In the genomic region with DNA sequence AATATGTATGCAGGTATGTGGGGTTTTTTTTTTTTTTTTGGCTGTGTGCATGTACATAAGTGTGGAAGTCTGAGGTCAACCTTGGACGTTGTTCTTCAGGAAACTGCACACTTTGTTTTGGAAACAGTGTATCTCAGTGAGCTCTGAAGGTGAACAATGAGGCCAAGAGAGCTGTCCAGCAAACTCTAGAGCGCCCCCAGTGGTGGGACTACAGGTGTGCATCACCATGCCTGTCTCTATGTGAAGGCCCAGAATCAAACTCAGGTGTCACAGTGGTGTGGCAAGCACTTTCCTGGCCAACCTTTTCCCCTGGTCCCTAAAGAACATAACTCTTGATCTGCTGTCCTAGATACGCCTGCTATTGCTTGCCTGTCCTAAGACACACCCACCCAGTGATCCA, we compare ENCODE assay signal across 9 mouse cellular contexts. TPM values are rescaled to one million over a fixed set of nuclear protein-coding genes. Genes with fewer than 3 reads are reported as not detected.
DNase-seq lines count a peak whose midpoint lies in the region; ATAC-seq lines count a peak whose summit lies in the region.
"Had no signal": no experiment of that assay in that cellular context is flagged by ENCODE, and none has a peak within 500 bp of the region (broad histone marks: within the 10 kb centered on the region; RNA-seq: fewer than 3 reads in every experiment).

No protein-coding gene starts in this region.

- no peak overlapping the region for H3K27ac ChIP-seq in hindbrain, embryonic 10.5 days
- H3K27ac ChIP-seq in hindbrain, embryonic 16.5 days (ENCODE audit: low read depth, low read length) = no peak overlapping the region
- no peak overlapping the region for H3K27ac ChIP-seq in embryonic facial prominence, embryonic 11.5 days (replicated peaks; ENCODE audit: low read depth, low read length)
- H3K27ac ChIP-seq: heart, embryonic 13.5 days had no signal

- ATAC-seq in hindbrain, embryonic 16.5 days = no peak
- ATAC-seq in embryonic facial prominence, embryonic 11.5 days (replicated peaks; ENCODE audit: insufficient number of reproducible peaks, low FRiP score, low TSS enrichment, low read depth) = no peak

- H3K9me3 ChIP-seq in hindbrain, embryonic 10.5 days = no peaks in the 10 kb centered on the region
- no peaks in the 10 kb centered on the region for H3K9me3 ChIP-seq in hindbrain, embryonic 16.5 days (ENCODE audit: control insufficient read depth, low read length)
- H3K9me3 ChIP-seq in embryonic facial prominence, embryonic 11.5 days (replicated peaks; ENCODE audit: control insufficient read depth, low read length) = no peaks in the 10 kb centered on the region
- H3K9me3 ChIP-seq: heart, embryonic 13.5 days had no signal

- peak; percentile 13 for DNase-seq in hindbrain, embryonic 10.5 days (ENCODE audit: low spot score)
- peak; percentile 15 for DNase-seq in urinary bladder, postnatal 14 days (ENCODE audit: low spot score)
- DNase-seq in urinary bladder, postnatal 4 days (ENCODE audit: low spot score in 2 of 2) = no peak
- peak; percentile 29 for DNase-seq in embryonic facial prominence, embryonic 11.5 days (ENCODE audit: low spot score)
- peak; percentile 61 for DNase-seq in thymus, postnatal 4 days
- no peak for DNase-seq in right cerebral cortex, adult 18-20 months
- no peak for DNase-seq in spleen, postnatal 36 days (ENCODE audit: low spot score in 2 of 2)

- H3K4me2 ChIP-seq in hindbrain, embryonic 16.5 days (ENCODE audit: low read length) = no peak overlapping the region
- no peak overlapping the region for H3K4me2 ChIP-seq in embryonic facial prominence, embryonic 11.5 days (ENCODE audit: low read depth, low read length)
- H3K4me2 ChIP-seq: heart, embryonic 13.5 days had no signal

- no peaks in the 10 kb centered on the region for H3K4me1 ChIP-seq in hindbrain, embryonic 10.5 days (replicated peaks)
- no peaks in the 10 kb centered on the region for H3K4me1 ChIP-seq in hindbrain, embryonic 16.5 days (ENCODE audit: control insufficient read depth, insufficient read depth, low read depth, low read length)
- no peaks in the 10 kb centered on the region for H3K4me1 ChIP-seq in embryonic facial prominence, embryonic 11.5 days (ENCODE audit: control insufficient read depth, insufficient read depth, low read length)
- H3K4me1 ChIP-seq: heart, embryonic 13.5 days had no signal

- no peak overlapping the region for H3K9ac ChIP-seq in hindbrain, embryonic 16.5 days (ENCODE audit: low read depth, low read length)
- H3K9ac ChIP-seq in embryonic facial prominence, embryonic 11.5 days (replicated peaks; ENCODE audit: low read length) = no peak overlapping the region
- H3K9ac ChIP-seq: heart, embryonic 13.5 days had no signal

- no peak overlapping the region for H3K4me3 ChIP-seq in hindbrain, embryonic 10.5 days
- H3K4me3 ChIP-seq in hindbrain, embryonic 16.5 days (ENCODE audit: low read length) = no peak overlapping the region
- H3K4me3 ChIP-seq in embryonic facial prominence, embryonic 11.5 days (ENCODE audit: low read depth, low read length) = no peak overlapping the region
- H3K4me3 ChIP-seq: heart, embryonic 13.5 days had no signal

- 37% methylated on average over 3 of the region's 3 CpGs for WGBS in hindbrain, embryonic 10.5 days
- 37% methylated on average over 3 of the region's 3 CpGs for WGBS in hindbrain, embryonic 16.5 days
- 28% methylated on average over 3 of the region's 3 CpGs for WGBS in embryonic facial prominence, embryonic 11.5 days

- no peaks in the 10 kb centered on the region for H3K27me3 ChIP-seq in hindbrain, embryonic 10.5 days (ENCODE audit: insufficient read depth, poor library complexity, severe bottlenecking)
- H3K27me3 ChIP-seq in hindbrain, embryonic 16.5 days (replicated peaks; ENCODE audit: control insufficient read depth, insufficient read depth, low read length) = no peaks in the 10 kb centered on the region
- H3K27me3 ChIP-seq in embryonic facial prominence, embryonic 11.5 days (ENCODE audit: control insufficient read depth, insufficient read depth, low read length) = no peaks in the 10 kb centered on the region
- H3K27me3 ChIP-seq: heart, embryonic 13.5 days had no signal

- no peaks in the 10 kb centered on the region for H3K36me3 ChIP-seq in hindbrain, embryonic 10.5 days
- H3K36me3 ChIP-seq in hindbrain, embryonic 16.5 days (ENCODE audit: control insufficient read depth, insufficient read depth, low read length) = no peaks in the 10 kb centered on the region
- H3K36me3 ChIP-seq in embryonic facial prominence, embryonic 11.5 days (replicated peaks; ENCODE audit: control insufficient read depth, insufficient read depth, low read depth, low read length) = no peaks in the 10 kb centered on the region
- H3K36me3 ChIP-seq: heart, embryonic 13.5 days had no signal

RNA-seq across cellular contexts. Expression of gene Rcn1, which starts 45.0 kb away (rescaled TPM):
- polyA plus RNA-seq in hindbrain, embryonic 10.5 days (2016; fragmentation: Nextera tagmentation; extraction: Ambion mirVana) = 100 and 111 TPM in 2 replicates
- 76.2 and 80.0 TPM in 2 replicates for polyA plus RNA-seq in hindbrain, embryonic 16.5 days (2015; fragmentation: Nextera tagmentation; extraction: Ambion mirVana)
- polyA plus RNA-seq in embryonic facial prominence, embryonic 11.5 days (2014; fragmentation: Nextera tagmentation; extraction: Ambion mirVana) = 151 and 160 TPM in 2 replicates

Comparison
In these comparisons a context has a peak if more than half of its experiments do, and no peak if none do; other contexts are left out.
1. DNase-seq: peak in hindbrain, embryonic 10.5 days (single experiment), urinary bladder, postnatal 14 days (single experiment), embryonic facial prominence, embryonic 11.5 days (single experiment) and thymus, postnatal 4 days (single experiment); none in urinary bladder, postnatal 4 days (0 of 2), right cerebral cortex, adult 18-20 months (single experiment) and spleen, postnatal 36 days (0 of 2).